Mouse (Mus musculus) limb, embryonic 10.5 days (tissue): ENCODE data around the gene Mcm9. TPM values are rescaled to one million over a fixed set of nuclear protein-coding genes. Genes with fewer than 3 reads are reported as not detected.
"Not testable (repeated sequence)": the region's sequence is repeated elsewhere in the genome, so short reads cannot be mapped to it uniquely, and the experiment has no call there.

Experiments
- DNase-seq: peaks from one replicate; pipeline ENCODE4 v3.0.0-alpha.2; 2017; ENCODE audit warnings: low spot score
- H3K27ac ChIP-seq: fragments of 300-500 bp; sonication (generic); 2 replicates; pipeline ENCODE4 v1.5.1; 2016; ENCODE audit warnings: mild to moderate bottlenecking
- H3K27me3 ChIP-seq: fragments of 300-500 bp; sonication (generic); 2 replicates; pipeline ENCODE4 v1.6.1; 2016; ENCODE audit warnings: low read depth, mild to moderate bottlenecking; ENCODE audit not compliant: poor library complexity, severe bottlenecking
- H3K36me3 ChIP-seq: fragments of 300-500 bp; sonication (generic); 2 replicates; pipeline ENCODE4 v1.6.1; 2016; ENCODE audit warnings: mild to moderate bottlenecking, moderate library complexity
- H3K4me1 ChIP-seq: fragments of 300-500 bp; sonication (generic); 2 replicates; pipeline ENCODE4 v1.6.1; 2016
- H3K4me3 ChIP-seq: fragments of 300-500 bp; sonication (generic); 2 replicates; pipeline ENCODE4 v1.5.1; 2016; ENCODE audit warnings: mild to moderate bottlenecking, moderate library complexity
- H3K9me3 ChIP-seq: fragments of 300-500 bp; sonication (generic); replicated peaks from 2 replicates; pipeline ENCODE4 v1.6.1; 2016; ENCODE audit warnings: mild to moderate bottlenecking
- WGBS: fragments of 180-500 bp; shearing (Covaris S2); methylation state at CpG from one replicate; pipeline ENCODE4 v1.1.7; 2016; 5-methylcytosine and 5-hydroxymethylcytosine counted together
- polyA plus RNA-seq: library from polyadenylated mRNA; unstranded; fragments of >200 nt; fragmentation: Nextera tagmentation; extraction: Ambion mirVana; gene quantifications from 2 replicates; pipeline ENCODE4 v1.2.1, GENCODE M21; 2016

Mcm9 gene
- polyA plus RNA-seq, 1 experiment from 2014 or later = 14.7 TPM

DNA sequence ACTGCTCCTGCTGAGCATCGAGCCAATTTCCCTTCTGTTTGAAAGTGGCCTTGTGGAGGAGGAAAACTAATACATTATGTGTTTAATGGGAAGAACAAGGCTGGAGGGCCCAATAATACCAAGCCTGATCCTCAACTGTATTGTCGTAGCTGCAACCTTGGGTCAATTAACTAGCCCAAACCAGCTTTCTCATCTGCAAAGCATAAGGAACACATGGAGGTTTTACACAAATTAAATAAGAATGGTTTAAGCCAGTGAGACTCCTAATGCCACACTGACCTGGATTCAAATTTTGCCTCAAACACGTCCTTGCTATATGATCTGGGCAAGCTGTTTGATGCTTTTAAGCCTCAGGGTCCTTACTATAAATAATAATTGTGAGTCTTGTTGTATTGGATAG, 125.2 kb downstream of the Mcm9 start:
- no peak for DNase-seq
- WGBS = 51% methylated on average over 3 of the region's 3 CpGs
- 0 out of 2 replicates have a peak overlapping the region, but pooled peaks have one; percentile 42 for H3K27ac ChIP-seq

GRCm38 (mm10) chr10:53502875-53503816, 127.1 kb downstream of the Mcm9 start:
- 38% methylated on average over 21 of the region's 21 CpGs for WGBS
- Histone ChIP-seq H3K27ac (peak overlapping the region; percentile 86), H3K27me3 (no peaks in the 10 kb centered on the region), H3K4me1 (peaks cover 21% of the 10 kb centered on the region), H3K9me3 (no peaks in the 10 kb centered on the region), H3K4me3 (peak overlapping the region; percentile 27), H3K36me3 (no peaks in the 10 kb centered on the region)
- DNase-seq = peak; percentile 67

More for the DNA sequence above, 125.2 kb downstream of the Mcm9 start:
- H3K27me3 ChIP-seq = no peaks in the 10 kb centered on the region
- peaks cover 21% of the 10 kb centered on the region for H3K4me1 ChIP-seq
- H3K9me3 ChIP-seq = no peaks in the 10 kb centered on the region
- H3K36me3 ChIP-seq = no peaks in the 10 kb centered on the region
- H3K4me3 ChIP-seq = no peak overlapping the region

GRCm38 (mm10) chr10:53502471-53502870, 127.8 kb downstream of the Mcm9 start:
- peak overlapping the region; percentile 86 for H3K27ac ChIP-seq
- no peaks in the 10 kb centered on the region for H3K36me3 ChIP-seq
- no peak for DNase-seq
- 85% methylated on average over 13 of the region's 13 CpGs for WGBS
- peaks cover 21% of the 10 kb centered on the region for H3K4me1 ChIP-seq
- no peaks in the 10 kb centered on the region for H3K27me3 ChIP-seq
- no peak overlapping the region for H3K4me3 ChIP-seq
- no peaks in the 10 kb centered on the region for H3K9me3 ChIP-seq

GRCm38 (mm10) chr10:53499518-53499917, 130.7 kb downstream of the Mcm9 start:
- H3K4me1 ChIP-seq = peaks cover 18% of the 10 kb centered on the region
- no peaks in the 10 kb centered on the region for H3K9me3 ChIP-seq
- no peaks in the 10 kb centered on the region for H3K36me3 ChIP-seq
- DNase-seq = no peak
- H3K27me3 ChIP-seq = no peaks in the 10 kb centered on the region
- H3K27ac ChIP-seq = no peak overlapping the region
- no peak overlapping the region for H3K4me3 ChIP-seq

- not testable (repeated sequence) for DNase-seq, H3K27me3 ChIP-seq, H3K4me1 ChIP-seq, H3K4me3 ChIP-seq, H3K9me3 ChIP-seq, H3K27ac ChIP-seq, H3K36me3 ChIP-seq
- 97% methylated on average over 3 of the region's 3 CpGs for WGBS
Observed at GRCm38 (mm10) chr10:53495349-53495748, 134.9 kb downstream of the Mcm9 start.

- no peaks in the 10 kb centered on the region for H3K27me3 ChIP-seq
- no peak for DNase-seq
- H3K36me3 ChIP-seq = no peaks in the 10 kb centered on the region
- no peak overlapping the region for H3K4me3 ChIP-seq
- WGBS = 95% methylated on average over 13 of the region's 13 CpGs
- H3K9me3 ChIP-seq = no peaks in the 10 kb centered on the region
- no peak overlapping the region for H3K27ac ChIP-seq
- no peaks in the 10 kb centered on the region for H3K4me1 ChIP-seq
Observed at GRCm38 (mm10) chr10:53493954-53494353, 136.3 kb downstream of the Mcm9 start.

Other genes starting within 250 kb of the Mcm9 start
- gene Asf1a, start 33.7 kb downstream of the Mcm9 start, polyA plus RNA-seq = 176 and 177 TPM in 2 replicates
- gene Fam184a, start 120.7 kb upstream of the Mcm9 start, polyA plus RNA-seq = 2.0 and 2.9 TPM in 2 replicates